Mouse (Mus musculus) limb, embryonic 11.5 days (tissue): ENCODE results near the gene Tinagl1. TPM values are rescaled to one million over a fixed set of nuclear protein-coding genes. Genes with fewer than 3 reads are reported as not detected.

ENCODE experiments used
- polyA plus RNA-seq: library from polyadenylated mRNA; unstranded; fragments of >200 nt; fragmentation: Nextera tagmentation; extraction: Ambion mirVana; gene quantifications from 2 replicates; pipeline ENCODE4 v1.2.1, GENCODE M21; 2014

Tinagl1 gene
- polyA plus RNA-seq, 1 experiment from 2014 or later: 6.9 TPM

Other genes starting within 250 kb of the Tinagl1 start
- gene Spocd1, start 245.9 kb downstream of the Tinagl1 start, polyA plus RNA-seq: not detected in 2 replicates
- gene Adgrb2, start 190.3 kb downstream of the Tinagl1 start, polyA plus RNA-seq: 1.2 and 1.5 TPM in 2 replicates
- 8.1 and 8.2 TPM in 2 replicates for gene Col16a1, start 127.3 kb downstream of the Tinagl1 start, polyA plus RNA-seq
- 69.0 and 76.5 TPM in 2 replicates for gene Pef1, start 72.6 kb downstream of the Tinagl1 start, polyA plus RNA-seq
- not detected in 2 replicates for gene Hcrtr1, start 35.8 kb downstream of the Tinagl1 start, polyA plus RNA-seq
- not detected in 2 replicates for gene Gm853, start 47.3 kb upstream of the Tinagl1 start, polyA plus RNA-seq
- gene Serinc2, start 104.1 kb upstream of the Tinagl1 start, polyA plus RNA-seq: 123 and 136 TPM in 2 replicates
- 4.6 and 5.1 TPM in 2 replicates for gene Fabp3, start 133.5 kb upstream of the Tinagl1 start, polyA plus RNA-seq
- gene Gm10570, start 133.6 kb upstream of the Tinagl1 start, polyA plus RNA-seq: not detected in 2 replicates
- 82.6 and 88.9 TPM in 2 replicates for gene Zcchc17, start 184.8 kb upstream of the Tinagl1 start, polyA plus RNA-seq
- gene Snrnp40, start 185.0 kb upstream of the Tinagl1 start, polyA plus RNA-seq: 234 and 251 TPM in 2 replicates